9 mouse cellular contexts compared by ENCODE assay signal in the genomic region with DNA sequence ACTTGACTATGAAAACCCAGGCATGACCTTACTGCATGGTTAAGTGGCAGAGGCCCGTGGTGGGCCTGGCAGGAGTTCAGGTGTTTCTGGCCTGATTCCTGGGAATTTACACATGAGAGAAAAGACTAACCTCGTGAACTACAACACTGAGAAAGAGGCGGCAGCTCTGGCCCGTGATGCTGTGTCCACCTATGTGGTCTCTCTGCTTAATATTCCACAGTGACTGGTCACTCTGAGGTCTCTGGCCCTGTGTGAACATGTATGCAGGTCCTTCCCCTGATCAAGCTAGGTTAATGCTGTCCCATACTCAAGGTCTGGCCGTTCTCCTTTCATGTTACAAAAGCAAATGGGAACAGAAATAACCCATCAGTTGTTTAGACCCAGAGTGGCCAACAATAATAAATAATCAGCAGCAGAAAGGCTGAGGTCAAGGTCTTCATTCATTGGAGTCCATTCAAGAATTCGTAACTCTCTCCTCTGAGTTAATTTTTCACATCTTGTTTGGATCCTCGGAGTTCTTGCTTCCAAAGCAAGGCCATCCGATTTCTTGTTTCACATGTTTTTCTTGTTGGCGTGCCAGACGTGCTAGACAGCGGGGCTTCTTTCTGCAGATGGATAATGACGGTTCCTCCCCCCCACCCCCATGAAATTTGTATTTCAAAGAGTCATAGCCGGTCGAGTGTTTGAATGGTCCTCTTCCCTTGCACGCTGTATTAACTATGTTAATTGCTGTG.
DNase-seq lines count a peak whose midpoint lies in the region; ATAC-seq and TF ChIP-seq lines count a peak whose summit lies in the region.
"Had no signal": no experiment of that assay in that cellular context is flagged by ENCODE, and none has a peak within 500 bp of the region (broad histone marks: within the 10 kb centered on the region; RNA-seq: fewer than 3 reads in every experiment).

No protein-coding gene starts in this region.

- H3K9ac ChIP-seq in hindbrain, embryonic 15.5 days: no peak overlapping the region
- H3K9ac ChIP-seq in hindbrain, embryonic 13.5 days: no peak overlapping the region
- H3K9ac ChIP-seq in embryonic facial prominence, embryonic 13.5 days: no peak overlapping the region
- no peak overlapping the region for H3K9ac ChIP-seq in forebrain, postnatal 0 days

- H3K9me3 ChIP-seq in hindbrain, embryonic 15.5 days: no peaks in the 10 kb centered on the region
- H3K9me3 ChIP-seq in hindbrain, embryonic 13.5 days: no peaks in the 10 kb centered on the region
- H3K9me3 ChIP-seq in embryonic facial prominence, embryonic 13.5 days: no peaks in the 10 kb centered on the region
- H3K9me3 ChIP-seq in forebrain, postnatal 0 days (ENCODE audit: low read length): no peaks in the 10 kb centered on the region

- no peaks in the 10 kb centered on the region for H3K27me3 ChIP-seq in hindbrain, embryonic 15.5 days
- no peaks in the 10 kb centered on the region for H3K27me3 ChIP-seq in hindbrain, embryonic 13.5 days
- no peaks in the 10 kb centered on the region for H3K27me3 ChIP-seq in embryonic facial prominence, embryonic 13.5 days
- no peaks in the 10 kb centered on the region for H3K27me3 ChIP-seq in kidney, adult 2 months (replicated peaks; ENCODE audit: control insufficient read depth, insufficient read depth, low read length)
- H3K27me3 ChIP-seq in forebrain, postnatal 0 days (ENCODE audit: insufficient read depth, low read length): no peaks in the 10 kb centered on the region

- TF ChIP-seq POLR2A in kidney, adult 2 months (IDR thresholded peaks at IDR 0.05; ENCODE audit: low read depth, low read length): no peak

- no peak for ATAC-seq in hindbrain, embryonic 15.5 days (ENCODE audit: low FRiP score, low read depth)
- ATAC-seq in hindbrain, embryonic 13.5 days (ENCODE audit: low FRiP score): no peak
- no peak for ATAC-seq in embryonic facial prominence, embryonic 13.5 days (ENCODE audit: insufficient number of reproducible peaks, insufficient read depth, low FRiP score, low TSS enrichment, low read depth)
- ATAC-seq in forebrain, postnatal 0 days: no peak
- ATAC-seq in inflammation-experienced regulatory T-cells, adult 6 months: no peak

- H3K27ac ChIP-seq in hindbrain, embryonic 15.5 days (replicated peaks): 0 out of 2 replicates have a peak overlapping the region, but pooled peaks have one; percentile 25
- no peak overlapping the region for H3K27ac ChIP-seq in hindbrain, embryonic 13.5 days
- H3K27ac ChIP-seq in embryonic facial prominence, embryonic 13.5 days: peak overlapping the region; percentile 63
- peak overlapping the region; percentile 100 for H3K27ac ChIP-seq in kidney, adult 2 months (ENCODE audit: insufficient read depth, low read depth, low read length)
- no peak overlapping the region for H3K27ac ChIP-seq in forebrain, postnatal 0 days (ENCODE audit: low read depth, low read length)

- 0 out of 2 replicates have a peak, but pooled peaks cover 7% of the 10 kb centered on the region for H3K4me1 ChIP-seq in hindbrain, embryonic 15.5 days (replicated peaks)
- peaks cover 13% of the 10 kb centered on the region; the same call in 1 of the 2 replicates for H3K4me1 ChIP-seq in hindbrain, embryonic 13.5 days (replicated peaks)
- H3K4me1 ChIP-seq in embryonic facial prominence, embryonic 13.5 days: peaks cover 25% of the 10 kb centered on the region
- peaks cover 25% of the 10 kb centered on the region for H3K4me1 ChIP-seq in kidney, adult 2 months (ENCODE audit: control insufficient read depth, insufficient read depth, low read length)
- no peaks in the 10 kb centered on the region for H3K4me1 ChIP-seq in forebrain, postnatal 0 days (ENCODE audit: insufficient read depth)

- no peak overlapping the region for H3K4me3 ChIP-seq in hindbrain, embryonic 15.5 days
- no peak overlapping the region for H3K4me3 ChIP-seq in hindbrain, embryonic 13.5 days
- H3K4me3 ChIP-seq in embryonic facial prominence, embryonic 13.5 days: no peak overlapping the region
- H3K4me3 ChIP-seq in kidney, adult 2 months (ENCODE audit: insufficient read depth, low read depth, low read length): no peak overlapping the region
- no peak overlapping the region for H3K4me3 ChIP-seq in forebrain, postnatal 0 days (ENCODE audit: low read depth, low read length)
- H3K4me3 ChIP-seq: myocyte had no signal

- no peak overlapping the region for H3K4me2 ChIP-seq in hindbrain, embryonic 15.5 days
- H3K4me2 ChIP-seq in hindbrain, embryonic 13.5 days: no peak overlapping the region
- no peak overlapping the region for H3K4me2 ChIP-seq in embryonic facial prominence, embryonic 13.5 days
- H3K4me2 ChIP-seq in forebrain, postnatal 0 days (ENCODE audit: low read depth): no peak overlapping the region

- 37% methylated on average over 15 of the region's 15 CpGs for WGBS in hindbrain, embryonic 15.5 days
- 43% methylated on average over 15 of the region's 15 CpGs for WGBS in hindbrain, embryonic 13.5 days
- 49% methylated on average over 15 of the region's 15 CpGs for WGBS in embryonic facial prominence, embryonic 13.5 days
- 13% methylated on average over 15 of the region's 15 CpGs for WGBS in kidney, adult 2 months
- WGBS in forebrain, postnatal 0 days: 35% methylated on average over 15 of the region's 15 CpGs

- H3K36me3 ChIP-seq in hindbrain, embryonic 15.5 days: no peaks in the 10 kb centered on the region
- H3K36me3 ChIP-seq in hindbrain, embryonic 13.5 days: no peaks in the 10 kb centered on the region
- no peaks in the 10 kb centered on the region for H3K36me3 ChIP-seq in embryonic facial prominence, embryonic 13.5 days
- no peaks in the 10 kb centered on the region for H3K36me3 ChIP-seq in kidney, adult 2 months (ENCODE audit: control insufficient read depth, insufficient read depth, low read length)
- no peaks in the 10 kb centered on the region for H3K36me3 ChIP-seq in forebrain, postnatal 0 days (ENCODE audit: insufficient read depth)

- peak; percentile 98 for DNase-seq in kidney, adult 2 months
- peak; percentile 23 to 42 for DNase-seq in lung, postnatal 4 days
- no peak for DNase-seq in forebrain, postnatal 0 days
- no peak for DNase-seq in thymus, postnatal 14 days

- no peak for TF ChIP-seq CTCF in kidney, adult 2 months (conservative IDR thresholded peaks at IDR 0.05; ENCODE audit: insufficient read depth, insufficient read length, low read depth, low read length)
- TF ChIP-seq CTCF in forebrain, postnatal 0 days (IDR thresholded peaks at IDR 0.05; ENCODE audit: low read depth): no peak

Comparison
In these comparisons a context has a peak if more than half of its experiments do, and no peak if none do; other contexts are left out.
1. H3K27ac ChIP-seq: peak in hindbrain, embryonic 15.5 days (single experiment), embryonic facial prominence, embryonic 13.5 days (single experiment) and kidney, adult 2 months (single experiment); none in hindbrain, embryonic 13.5 days (single experiment) and forebrain, postnatal 0 days (single experiment).
2. DNase-seq: peak in kidney, adult 2 months (single experiment) and lung, postnatal 4 days (2 of 2); none in forebrain, postnatal 0 days (single experiment) and thymus, postnatal 14 days (single experiment).